Mouse (Mus musculus) forebrain, embryonic 16.5 days (tissue): ENCODE results near the gene Ift172. TPM values are rescaled to one million over a fixed set of nuclear protein-coding genes. Genes with fewer than 3 reads are reported as not detected.
"Not testable (repeated sequence)": the region's sequence is repeated elsewhere in the genome, so short reads cannot be mapped to it uniquely, and the experiment has no call there.

Source experiments
- ATAC-seq: fragments of 200-750 bp; cut with Nextera tagmentation; 2 replicates; pipeline ENCODE4 v1.8.0; 2017; ENCODE audit warnings: mild to moderate bottlenecking, moderate library complexity
- H3K27ac ChIP-seq: fragments of 300-500 bp; sonication (generic); 2 replicates; pipeline ENCODE4 v1.5.1; 2014; ENCODE audit warnings: low read length, control low read depth
- H3K27me3 ChIP-seq: fragments of 300-500 bp; sonication (generic); replicated peaks from 2 replicates; pipeline ENCODE4 v1.6.1; 2014; ENCODE audit warnings: low read length; ENCODE audit not compliant: control insufficient read depth, insufficient read depth
- H3K36me3 ChIP-seq: fragments of 300-500 bp; sonication (generic); 2 replicates; pipeline ENCODE4 v1.6.1; 2014; ENCODE audit not compliant: control insufficient read depth, insufficient read depth
- H3K4me1 ChIP-seq: fragments of 300-500 bp; sonication (generic); replicated peaks from 2 replicates; pipeline ENCODE4 v1.6.1; 2014; ENCODE audit warnings: low read length; ENCODE audit not compliant: control insufficient read depth, insufficient read depth
- H3K4me2 ChIP-seq: fragments of 300-500 bp; sonication (generic); 2 replicates; pipeline ENCODE4 v1.6.1; 2014; ENCODE audit warnings: mild to moderate bottlenecking, low read length, control low read depth
- H3K4me3 ChIP-seq: fragments of 300-500 bp; sonication (generic); replicated peaks from 2 replicates; pipeline ENCODE4 v1.5.1; 2014; ENCODE audit warnings: mild to moderate bottlenecking, low read length, control low read depth
- H3K9ac ChIP-seq: fragments of 300-500 bp; sonication (generic); replicated peaks from 2 replicates; pipeline ENCODE4 v1.6.1; 2014; ENCODE audit warnings: low read depth, low read length, control low read depth
- H3K9me3 ChIP-seq: fragments of 300-500 bp; sonication (generic); 2 replicates; pipeline ENCODE4 v1.6.1; 2016; ENCODE audit warnings: low read length; ENCODE audit not compliant: control insufficient read depth
- WGBS: fragments of 180-500 bp; shearing (Covaris S2); extraction: QIAGEN DNeasy Blood & Tissue Kit; methylation state at CpG from one replicate; pipeline ENCODE4 v1.1.7; 2014; 5-methylcytosine and 5-hydroxymethylcytosine counted together
- polyA plus RNA-seq: library from polyadenylated mRNA; unstranded; fragments of >200 nt; fragmentation: Nextera tagmentation; extraction: Ambion mirVana; gene quantifications from 2 replicates; pipeline ENCODE4 v1.2.1, GENCODE M21; 2015

Gene Ift172
- polyA plus RNA-seq, 1 experiment from 2014 or later, result 39.4 TPM

DNA sequence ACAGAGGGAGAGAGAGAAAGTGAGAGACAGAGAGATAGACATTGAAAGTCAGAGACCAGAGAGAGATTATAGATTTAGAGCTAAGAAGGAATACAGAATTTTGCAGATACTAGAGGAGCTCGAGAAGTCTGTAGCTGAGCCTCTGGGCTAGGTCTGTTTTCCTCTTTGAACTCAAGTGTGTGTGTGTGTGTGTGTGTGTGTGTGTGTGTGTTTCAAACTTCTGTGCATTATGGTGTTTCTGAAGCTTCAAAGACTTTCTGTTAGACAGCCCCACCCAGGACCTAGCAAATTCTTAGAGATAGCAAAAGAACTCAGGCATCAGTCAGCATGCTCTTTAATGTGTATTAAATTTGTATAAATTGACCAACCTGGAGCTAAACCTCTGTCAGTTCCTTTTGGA, 64.3 kb downstream of the Ift172 start:
- WGBS, result 84% methylated on average over 1 of the region's 1 CpGs
- no peak overlapping the region for H3K4me3 ChIP-seq
- no peak overlapping the region for H3K9ac ChIP-seq
- no peak overlapping the region for H3K4me2 ChIP-seq
- peaks cover 2% of the 10 kb centered on the region for H3K4me1 ChIP-seq
- no peak for ATAC-seq
- no peaks in the 10 kb centered on the region for H3K9me3 ChIP-seq
- no peaks in the 10 kb centered on the region for H3K27me3 ChIP-seq
- no peaks in the 10 kb centered on the region for H3K36me3 ChIP-seq
- no peak overlapping the region for H3K27ac ChIP-seq

DNA sequence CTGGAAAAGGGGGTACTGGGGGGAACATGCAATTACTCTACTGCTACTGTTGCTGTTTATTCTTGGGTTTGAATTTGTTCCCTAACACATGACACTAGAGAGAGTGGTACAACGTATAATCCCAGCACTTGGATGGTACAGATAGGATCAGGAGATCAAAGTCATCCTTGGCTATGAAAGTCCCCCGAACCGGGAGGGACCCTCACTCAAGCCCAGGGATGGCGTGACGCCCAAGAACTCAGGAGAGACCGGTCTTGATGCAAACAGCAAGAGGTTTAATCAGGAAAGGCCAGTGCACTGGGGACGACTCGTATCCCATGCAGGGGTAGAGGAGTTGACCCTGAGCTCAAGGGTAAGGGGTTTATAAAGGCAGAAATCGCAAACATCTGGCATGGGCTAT, 68.2 kb downstream of the Ift172 start:
- Histone ChIP-seq H3K36me3 (no peaks in the 10 kb centered on the region), H3K4me1 (peaks cover 14% of the 10 kb centered on the region), H3K9ac (no peak overlapping the region), H3K4me2 (no peak overlapping the region), H3K4me3 (no peak overlapping the region), H3K27ac (no peak overlapping the region), H3K27me3 (no peaks in the 10 kb centered on the region), H3K9me3 (no peaks in the 10 kb centered on the region)
- ATAC-seq, result no peak
- 94% methylated on average over 9 of the region's 9 CpGs for WGBS

DNA sequence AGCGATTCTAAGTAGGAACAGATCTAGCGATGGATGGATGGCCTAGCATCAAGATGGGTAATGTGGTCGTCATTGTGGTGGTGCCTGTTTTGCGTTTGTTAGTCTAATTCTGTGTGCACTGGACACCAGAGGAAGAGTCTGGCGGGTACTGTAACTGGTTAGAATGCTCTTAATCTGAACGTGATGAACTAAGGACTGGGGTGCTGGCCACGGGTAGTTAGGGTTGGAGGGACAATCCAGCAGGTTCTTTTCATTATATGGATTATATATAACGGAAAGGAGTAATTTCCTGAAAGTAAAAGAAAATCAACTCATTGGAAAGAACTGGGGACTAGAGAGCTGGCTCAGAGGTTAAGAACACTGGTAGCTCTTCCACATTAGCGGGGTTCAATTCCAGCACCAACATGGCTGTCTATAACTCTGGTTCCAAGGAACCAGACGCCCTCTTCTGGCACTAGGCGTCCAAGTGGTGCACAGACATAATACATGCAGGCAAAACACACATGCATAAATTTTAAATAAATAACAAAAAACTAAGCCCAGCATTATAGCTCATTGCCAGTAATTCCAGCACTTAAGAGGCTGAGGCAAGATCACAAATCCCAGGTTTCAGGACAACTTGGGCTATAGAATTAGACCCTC, 69.5 kb downstream of the Ift172 start:
- ATAC-seq, result 0 out of 2 replicates have a peak, but pooled peaks have one; percentile 27

DNA sequence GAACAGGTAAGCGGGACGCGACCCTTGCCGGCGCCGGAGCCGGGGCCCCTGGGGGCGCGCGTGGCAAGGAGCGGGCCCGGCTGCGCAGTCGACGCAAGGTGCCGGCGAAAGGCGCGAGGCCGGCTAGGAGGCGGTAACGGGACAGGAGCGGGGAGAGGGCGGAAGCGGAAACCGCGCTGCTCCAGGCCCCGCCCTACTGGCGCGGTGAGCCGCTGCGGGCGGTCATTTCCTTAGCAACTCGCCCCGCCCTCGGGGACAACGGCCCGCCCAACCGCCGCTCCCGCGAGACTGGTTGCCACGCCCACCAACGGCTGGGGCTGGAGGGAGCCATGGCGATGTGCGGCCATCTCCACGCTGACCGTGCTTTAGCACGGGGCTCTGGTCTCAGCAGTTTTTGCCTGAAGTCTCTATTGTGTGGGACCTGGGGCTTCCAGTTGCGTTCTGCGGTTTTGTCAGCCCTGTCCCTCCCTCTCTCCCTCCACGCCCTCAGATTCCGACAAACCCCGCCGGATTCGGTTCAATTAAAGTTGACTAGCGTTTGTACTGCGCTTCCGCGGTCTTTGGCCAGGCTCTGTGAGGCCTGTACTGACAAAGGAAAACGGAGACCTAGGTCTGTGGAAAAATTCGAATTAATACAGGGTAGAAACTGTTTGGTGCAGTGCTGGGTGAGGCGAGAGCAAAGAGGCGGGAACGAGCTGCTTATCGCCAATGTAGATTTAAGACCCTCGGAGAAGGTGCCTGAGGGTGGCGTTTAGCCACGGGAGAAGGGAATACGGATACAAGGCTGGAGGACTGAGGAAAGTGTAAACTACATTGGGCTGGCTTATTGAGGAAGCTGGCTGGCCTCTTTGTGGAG, 70.2 kb downstream of the Ift172 start, which contains the start of gene Ppm1g:
Ppm1g (minus strand) TSS at position 240 of the 856 bp plus-strand sequence.
- Histone ChIP-seq H3K36me3 (no peaks in the 10 kb centered on the region), H3K27me3 (no peaks in the 10 kb centered on the region), H3K27ac (peak within 1 kb of the TSS; percentile 94), H3K9ac (peak within 1 kb of the TSS; percentile 91), H3K9me3 (no peaks in the 10 kb centered on the region), H3K4me1 (peaks cover 14% of the 10 kb centered on the region), H3K4me3 (peak within 1 kb of the TSS; percentile 99), H3K4me2 (peak within 1 kb of the TSS; percentile 71)
- ATAC-seq, result peak; percentile 94
- WGBS, result under 1% methylated on average over 66 of the region's 70 CpGs

More for the DNA sequence above, 69.5 kb downstream of the Ift172 start:
- Histone ChIP-seq H3K36me3 (no peaks in the 10 kb centered on the region), H3K4me1 (peaks cover 14% of the 10 kb centered on the region), H3K27ac (peak overlapping the region; percentile 94), H3K27me3 (no peaks in the 10 kb centered on the region), H3K4me3 (peak overlapping the region; percentile 99), H3K9me3 (no peaks in the 10 kb centered on the region), H3K4me2 (peak overlapping the region; percentile 71), H3K9ac (peak overlapping the region; percentile 91)
- 10% methylated on average over 11 of the region's 11 CpGs for WGBS

DNA sequence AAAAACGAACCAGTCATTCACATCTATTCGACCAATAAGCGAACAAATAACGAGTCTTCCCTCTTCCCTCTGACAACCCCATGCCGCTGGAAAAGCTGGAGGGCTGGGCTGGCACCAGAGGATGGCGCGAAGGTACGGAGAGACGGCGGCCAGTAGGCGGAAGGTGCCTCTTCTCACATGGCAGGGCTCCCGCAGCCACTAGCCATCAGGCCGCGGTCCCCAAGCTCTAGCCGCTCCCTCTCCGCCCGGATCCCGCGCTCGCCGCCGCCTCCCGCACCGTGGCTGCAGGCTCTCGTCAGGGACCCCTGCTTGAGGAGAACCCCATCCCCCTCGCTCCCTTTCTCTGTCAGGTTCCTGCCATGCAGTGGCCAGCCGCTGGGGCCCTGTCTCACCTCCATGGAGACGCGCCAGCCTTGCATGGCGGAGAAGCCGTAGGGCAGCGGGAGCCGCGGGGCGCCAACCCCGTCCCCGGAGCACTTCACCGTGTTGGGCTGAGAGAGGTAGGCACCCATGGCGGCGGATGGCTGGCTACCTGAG, 70.9 kb downstream of the Ift172 start:
- peak overlapping the region; percentile 71 for H3K4me2 ChIP-seq
- WGBS, result 0% methylated on average over 40 of the region's 40 CpGs
- peak overlapping the region; percentile 99 for H3K4me3 ChIP-seq
- H3K27ac ChIP-seq, result peak overlapping the region; percentile 94
- H3K9ac ChIP-seq, result peak overlapping the region; percentile 91
- no peaks in the 10 kb centered on the region for H3K36me3 ChIP-seq
- no peaks in the 10 kb centered on the region for H3K27me3 ChIP-seq
- ATAC-seq, result peak; percentile 63
- peaks cover 14% of the 10 kb centered on the region for H3K4me1 ChIP-seq
- no peaks in the 10 kb centered on the region for H3K9me3 ChIP-seq

DNA sequence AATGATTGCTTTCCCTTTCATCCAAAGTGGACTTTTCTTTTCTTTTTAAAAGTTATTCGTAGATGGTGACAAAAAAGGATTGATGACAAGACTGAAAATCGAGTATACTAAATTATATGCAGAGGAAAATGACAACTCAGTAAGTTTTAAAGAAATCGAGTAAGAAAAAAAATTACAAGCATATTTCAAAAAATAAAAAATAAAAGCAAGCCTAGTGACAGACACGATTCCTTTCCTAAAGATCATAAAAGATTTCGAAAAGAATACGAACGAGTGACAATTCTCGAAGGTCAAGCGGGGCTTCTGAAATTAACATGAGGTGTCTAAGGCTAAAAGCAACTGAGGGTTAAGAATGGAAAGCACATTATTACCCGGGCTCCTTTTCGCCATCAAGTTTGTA, 71.4 kb downstream of the Ift172 start:
- H3K4me1 ChIP-seq, result peaks cover 14% of the 10 kb centered on the region
- H3K4me2 ChIP-seq, result peak overlapping the region; percentile 71
- H3K27me3 ChIP-seq, result no peaks in the 10 kb centered on the region
- 2% methylated on average over 11 of the region's 11 CpGs for WGBS
- peak overlapping the region; percentile 91 for H3K9ac ChIP-seq
- no peaks in the 10 kb centered on the region for H3K9me3 ChIP-seq
- no peak for ATAC-seq
- no peak overlapping the region for H3K27ac ChIP-seq
- peak overlapping the region; percentile 99 for H3K4me3 ChIP-seq
- H3K36me3 ChIP-seq, result no peaks in the 10 kb centered on the region

DNA sequence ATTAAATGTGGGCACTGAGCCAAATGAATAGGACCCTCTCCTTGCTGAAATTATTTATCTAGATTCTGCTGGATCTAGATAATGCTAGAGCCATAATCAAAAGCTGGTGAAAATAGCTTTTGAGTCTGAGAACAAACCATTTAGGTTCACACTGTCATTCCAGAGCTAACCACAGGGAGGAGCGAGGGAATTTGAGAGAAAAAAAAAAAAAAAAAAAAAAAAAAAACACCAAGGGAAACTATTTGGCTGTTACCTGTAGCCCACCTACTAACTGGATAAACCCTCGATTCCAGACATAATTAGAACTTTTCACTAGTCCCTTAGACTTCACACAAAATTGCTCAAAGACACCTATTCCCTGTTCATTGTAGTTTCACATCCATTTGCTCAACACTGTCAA, 71.8 kb downstream of the Ift172 start:
- H3K36me3 ChIP-seq, result no peaks in the 10 kb centered on the region

DNA sequence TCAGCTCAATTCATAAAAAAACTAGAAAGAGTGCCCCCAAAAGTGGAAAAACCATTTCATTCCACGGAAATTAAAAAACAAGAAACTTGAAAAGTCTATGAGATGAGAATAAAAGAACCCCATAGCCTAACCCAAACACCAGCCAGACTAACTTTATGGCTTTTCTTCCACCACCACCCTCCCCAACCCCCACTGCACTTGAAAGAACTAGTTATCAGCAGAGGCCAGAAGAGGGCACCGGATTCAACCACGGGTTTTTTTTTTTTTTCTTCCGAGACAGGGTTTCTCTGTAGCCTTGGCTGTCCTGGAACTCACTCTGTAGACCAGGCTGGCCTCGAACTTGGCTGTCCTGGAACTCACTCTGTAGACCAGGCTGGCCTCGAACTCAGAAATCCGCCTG, 72.6 kb downstream of the Ift172 start:
- ATAC-seq, result no peak
- 68% methylated on average over 7 of the region's 7 CpGs for WGBS
- H3K4me3 ChIP-seq, result no peak overlapping the region
- no peaks in the 10 kb centered on the region for H3K27me3 ChIP-seq
- H3K4me2 ChIP-seq, result no peak overlapping the region
- H3K36me3 ChIP-seq, result no peaks in the 10 kb centered on the region
- no peaks in the 10 kb centered on the region for H3K9me3 ChIP-seq
- H3K9ac ChIP-seq, result no peak overlapping the region
- peaks cover 14% of the 10 kb centered on the region for H3K4me1 ChIP-seq
- no peak overlapping the region for H3K27ac ChIP-seq

More for the DNA sequence above, 71.8 kb downstream of the Ift172 start:
- Histone ChIP-seq H3K4me3 (peak overlapping the region; percentile 15; the same call in 1 of the 2 replicates), H3K27me3 (no peaks in the 10 kb centered on the region), H3K27ac (no peak overlapping the region), H3K4me2 (peak overlapping the region; percentile 71), H3K9ac (no peak overlapping the region), H3K9me3 (no peaks in the 10 kb centered on the region), H3K4me1 (peaks cover 14% of the 10 kb centered on the region)
- 0% methylated on average over 2 of the region's 2 CpGs for WGBS
- ATAC-seq, result no peak

DNA sequence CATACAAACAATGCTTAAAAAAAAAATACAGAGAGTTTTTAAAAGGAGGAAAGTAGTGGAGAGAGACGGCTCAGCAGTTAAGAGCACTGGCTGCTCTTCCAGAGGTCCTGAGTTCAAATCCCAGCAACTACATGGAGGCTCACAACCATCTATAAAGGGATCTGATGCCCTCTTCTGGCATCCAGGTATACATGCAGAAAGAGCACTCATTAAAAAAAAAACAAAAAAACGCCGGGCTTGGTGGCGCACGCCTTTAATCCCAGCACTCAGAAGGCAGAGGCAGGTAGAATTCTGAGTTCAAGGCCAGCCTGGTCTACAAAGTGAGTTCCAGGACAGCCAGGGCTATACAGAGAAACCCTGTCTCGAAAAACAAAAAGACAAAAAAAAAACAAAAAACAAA, 74.4 kb downstream of the Ift172 start:
- not testable (repeated sequence) for H3K9ac ChIP-seq, H3K4me2 ChIP-seq, ATAC-seq, H3K4me3 ChIP-seq, H3K27me3 ChIP-seq, H3K9me3 ChIP-seq, H3K36me3 ChIP-seq, H3K27ac ChIP-seq
- 91% methylated on average over 6 of the region's 6 CpGs for WGBS
- H3K4me1 ChIP-seq, result peaks cover 11% of the 10 kb centered on the region
